Mouse (Mus musculus) CH12.LX (cell line): ENCODE measurements around the gene Glyctk. TPM values are rescaled to one million over a fixed set of nuclear protein-coding genes. Genes with fewer than 3 reads are reported as not detected.

ENCODE experiments used
- DNase-seq: peaks from one replicate; pipeline ENCODE4 v3.0.0-alpha.2; 2013; ENCODE audit errors: extremely low read depth
- H3K27ac ChIP-seq: 2 replicates; pipeline ENCODE4 v1.5.1; 2012; ENCODE audit warnings: low read depth, mild to moderate bottlenecking, control low read depth, moderate library complexity; ENCODE audit not compliant: insufficient read depth
- H3K27me3 ChIP-seq: replicated peaks from 2 replicates; pipeline ENCODE3; 2012; ENCODE audit warnings: inconsistent platforms
- H3K36me3 ChIP-seq, 2 experiments: replicated peaks in 1 of 2; 2 replicates each; pipeline versions ENCODE3 to v1.6.1; 2012; ENCODE audit warnings: inconsistent platforms in 1 of 2, low read length in 1 of 2, mild to moderate bottlenecking in 1 of 2, mixed read lengths in 1 of 2, moderate library complexity in 1 of 2; ENCODE audit not compliant: control insufficient read depth in 1 of 2, insufficient read depth in 1 of 2
- H3K4me1 ChIP-seq, 2 experiments: 2 replicates each; pipeline ENCODE4 v1.6.1; 2012; ENCODE audit warnings: inconsistent platforms in 1 of 2, moderate library complexity in 1 of 2; ENCODE audit not compliant: insufficient read depth in 2 of 2, control insufficient read depth in 1 of 2
- H3K4me2 ChIP-seq: 2 replicates; pipeline ENCODE4 v1.6.1; 2012; ENCODE audit warnings: low read depth, mild to moderate bottlenecking, control low read depth; ENCODE audit not compliant: poor library complexity, insufficient read depth, severe bottlenecking
- H3K4me3 ChIP-seq, 3 experiments: fragments of 150-350 bp in 1 of 3; sonication (generic) in 1 of 3; replicated peaks in 1 of 3; 2 replicates each; pipeline versions ENCODE3 to v1.5.1; 2011 to 2012; ENCODE audit warnings: low read depth in 2 of 3, low read length in 2 of 3, mild to moderate bottlenecking in 2 of 3, moderate library complexity in 2 of 3, control low read depth in 1 of 3, improper control_type of control experiment in 1 of 3, inconsistent platforms in 1 of 3, mixed read lengths in 1 of 3; ENCODE audit not compliant: poor library complexity in 1 of 3
- H3K79me2 ChIP-seq: replicated peaks from 2 replicates; pipeline ENCODE4 v1.6.1; 2012; ENCODE audit warnings: mild to moderate bottlenecking, moderate library complexity; ENCODE audit not compliant: control insufficient read depth, poor library complexity, insufficient read depth, severe bottlenecking; ENCODE audit errors: extremely low read depth
- H3K9ac ChIP-seq: 2 replicates; pipeline ENCODE4 v1.6.1; 2012; ENCODE audit warnings: low read depth, mild to moderate bottlenecking, control low read depth, moderate library complexity; ENCODE audit not compliant: insufficient read depth
- H3K9me3 ChIP-seq: replicated peaks from 2 replicates; pipeline ENCODE3; 2012; ENCODE audit warnings: low read length, inconsistent platforms, mixed read lengths
- BHLHE40 ChIP-seq: IDR thresholded peaks from 2 replicates; pipeline ENCODE4 v1.6.1; 2011; ENCODE audit warnings: mild to moderate bottlenecking, low read depth, low read length, improper control_type of control experiment
- CTCF ChIP-seq, 2 experiments: IDR thresholded peaks in 1 of 2; conservative IDR thresholded peaks in 1 of 2; 2 replicates each; pipeline ENCODE4 v1.5.1; 2011 to 2012; ENCODE audit warnings: low read depth in 2 of 2, low read length in 2 of 2, improper control_type of control experiment in 1 of 2, inconsistent platforms in 1 of 2, mild to moderate bottlenecking in 1 of 2, moderate library complexity in 1 of 2
- E2F4 ChIP-seq: IDR thresholded peaks from 2 replicates; pipeline ENCODE4 v1.6.1; 2011; ENCODE audit warnings: low read depth, low read length, improper control_type of control experiment; ENCODE audit not compliant: insufficient replicate concordance
- EP300 ChIP-seq: IDR thresholded peaks from 2 replicates; pipeline ENCODE4 v1.6.1; 2011; ENCODE audit warnings: low read length, improper control_type of control experiment
- ETS1 ChIP-seq: conservative IDR thresholded peaks from 2 replicates; pipeline ENCODE4 v1.6.1; 2012; ENCODE audit warnings: low read depth, mild to moderate bottlenecking, inconsistent platforms, low read length, improper control_type of control experiment, moderate library complexity
- GABPA ChIP-seq: IDR thresholded peaks from 2 replicates; pipeline ENCODE4 v1.6.1; 2012; ENCODE audit warnings: low read depth, low read length, improper control_type of control experiment, inconsistent platforms; ENCODE audit not compliant: insufficient replicate concordance
- JUND ChIP-seq: conservative IDR thresholded peaks from 2 replicates; pipeline ENCODE4 v1.6.1; 2011; ENCODE audit warnings: low read depth, low read length, improper control_type of control experiment
- MXI1 ChIP-seq: IDR thresholded peaks from 2 replicates; pipeline ENCODE4 v1.6.1; 2011; ENCODE audit warnings: mild to moderate bottlenecking, low read depth, low read length, improper control_type of control experiment
- MYC ChIP-seq: IDR thresholded peaks from 2 replicates; pipeline ENCODE4 v1.6.1; 2011; ENCODE audit warnings: low read depth, mild to moderate bottlenecking, improper control_type of control experiment, low read length
- NRF1 ChIP-seq: IDR thresholded peaks from 2 replicates; pipeline ENCODE4 v1.6.1; 2014; ENCODE audit warnings: low read depth, mild to moderate bottlenecking, inconsistent platforms, low read length, improper control_type of control experiment, moderate library complexity
- PAX5 ChIP-seq: IDR thresholded peaks from 2 replicates; pipeline ENCODE4 v1.6.1; 2012; ENCODE audit warnings: low read length, inconsistent platforms, mixed read lengths
- POLR2A ChIP-seq: IDR thresholded peaks from 2 replicates; pipeline ENCODE4 v1.6.1; 2011; ENCODE audit warnings: low read depth, mild to moderate bottlenecking, improper control_type of control experiment, low read length
- POLR2AphosphoS2 ChIP-seq: IDR thresholded peaks from 2 replicates; pipeline ENCODE4 v1.6.1; 2011; ENCODE audit warnings: low read depth, low read length, improper control_type of control experiment
- RCOR1 ChIP-seq: conservative IDR thresholded peaks from 2 replicates; pipeline ENCODE4 v1.6.1; 2012; ENCODE audit warnings: low read depth, mild to moderate bottlenecking, inconsistent platforms, low read length, improper control_type of control experiment
- SMC3 ChIP-seq: IDR thresholded peaks from 2 replicates; pipeline ENCODE4 v1.6.1; 2011; ENCODE audit warnings: low read depth, low read length, improper control_type of control experiment
- TBP ChIP-seq: conservative IDR thresholded peaks from 2 replicates; pipeline ENCODE4 v1.6.1; 2011; ENCODE audit warnings: low read depth, low read length, improper control_type of control experiment
- TCF12 ChIP-seq: IDR thresholded peaks from 2 replicates; pipeline ENCODE4 v1.6.1; 2014; ENCODE audit warnings: low read depth, mild to moderate bottlenecking, inconsistent platforms, low read length, improper control_type of control experiment
- UBTF ChIP-seq: IDR thresholded peaks from 2 replicates; pipeline ENCODE4 v1.6.1; 2012; ENCODE audit warnings: low read depth, mild to moderate bottlenecking, inconsistent platforms, low read length, improper control_type of control experiment, moderate library complexity
- USF2 ChIP-seq: conservative IDR thresholded peaks from 2 replicates; pipeline ENCODE4 v1.6.1; 2011; ENCODE audit warnings: low read depth, low read length, improper control_type of control experiment
- ZC3H11A ChIP-seq: IDR thresholded peaks from 2 replicates; pipeline ENCODE4 v1.6.1; 2012; ENCODE audit warnings: low read depth, mild to moderate bottlenecking, inconsistent platforms, low read length, improper control_type of control experiment
- ZMIZ1 ChIP-seq: IDR thresholded peaks from 2 replicates; pipeline ENCODE4 v1.6.1; 2012; ENCODE audit warnings: low read depth, mild to moderate bottlenecking, inconsistent platforms, low read length, improper control_type of control experiment
- ZNF384 ChIP-seq: IDR thresholded peaks from 2 replicates; pipeline ENCODE4 v1.6.1; 2012; ENCODE audit warnings: low read depth, low read length, improper control_type of control experiment, inconsistent platforms
- dilution Hi-C: fragments of 300-500 bp; cut with MboI; formaldehyde crosslinking; loops from 2 replicates; pipeline ENCODE4 v1.14.3; 2020; ENCODE audit warnings: low sequenced_read_pairs; ENCODE audit not compliant: extremely low pct_unique_long_range_greater_than_20kb, extremely low pct_ligation_motif_present
- in situ Hi-C: fragments of 300-500 bp; cut with MboI; formaldehyde crosslinking; loops from 3 replicates; pipeline ENCODE4 v1.14.3; 2019; ENCODE audit warnings: low sequenced_read_pairs, low pct_ligation_motif_present, low pct_unique_long_range_greater_than_20kb, mixed read lengths
- polyA plus RNA-seq: library from polyadenylated mRNA; unstranded; fragments of >175 nt; gene quantifications from 2 replicates; pipeline ENCODE4 v1.2.1, GENCODE M21; 2012; ENCODE audit warnings: low read depth; ENCODE audit not compliant: insufficient read length
- total RNA-seq, 2 experiments: library from RNA; depleted of rRNA; stranded (reverse); fragments of 300-350 nt in 1 of 2; fragments of >200 nt in 1 of 2; gene quantifications; 2 replicates each; pipeline ENCODE4 v1.2.3; 2012 to 2014

Gene Glyctk
- total and polyA plus RNA-seq, 3 experiments: 2.8 to 3.0 (median 3.0) TPM

GRCm38 (mm10) chr9:106159237-106159636 lies 1.3 kb upstream of the Glyctk start:
- Histone ChIP-seq H3K27me3 (no peaks in the 10 kb centered on the region), H3K79me2 (no peaks in the 10 kb centered on the region), H3K27ac (no peak overlapping the region), H3K9ac (0 out of 2 replicates have a peak overlapping the region, but pooled peaks have one; percentile 90), H3K4me1 (peaks cover 0 to 8% of the 10 kb centered on the region in 2 experiments; a peak in 3 of 4 replicates), H3K4me3 (peak overlapping the region in 2 of 3 experiments; percentile 71 to 90), H3K9me3 (no peaks in the 10 kb centered on the region), H3K4me2 (peak overlapping the region; percentile 80), H3K36me3 (peaks cover 0 to 22% of the 10 kb centered on the region in 2 experiments)
- no peak for DNase-seq
- in situ Hi-C loops (loop anchor here (5.0 kb wide), 1 partner anchor 53 kb away; no protein-coding TSS in a partner anchor), dilution Hi-C loops (no loop called here)
- no peak for TF ChIP-seq CTCF (conservative IDR thresholded peaks at IDR 0.05 in 1 of 2, IDR thresholded peaks at IDR 0.05 in 1 of 2; ENCODE audit: low read depth in 2 of 2, low read length in 2 of 2)
- no peak for TF ChIP-seq GABPA
- TF ChIP-seq SMC3: no peak
- no peak for TF ChIP-seq TBP
- no peak for TF ChIP-seq ZMIZ1
- TF ChIP-seq E2F4: no peak
- no peak for TF ChIP-seq POLR2A
- TF ChIP-seq RCOR1: no peak
- TF ChIP-seq TCF12: no peak
- no peak for TF ChIP-seq MYC
- TF ChIP-seq POLR2AphosphoS2: no peak
- no peak for TF ChIP-seq EP300
- TF ChIP-seq NRF1: no peak
- no peak for TF ChIP-seq PAX5

- Histone ChIP-seq H3K79me2 (no peaks in the 10 kb centered on the region), H3K36me3 (peaks cover 0 to 22% of the 10 kb centered on the region in 2 experiments), H3K4me3 (no peak overlapping the region), H3K9me3 (no peaks in the 10 kb centered on the region), H3K27me3 (peaks cover 1% of the 10 kb centered on the region), H3K9ac (no peak overlapping the region), H3K4me1 (peaks cover 0 to 8% of the 10 kb centered on the region in 2 experiments; a peak in 3 of 4 replicates), H3K27ac (no peak overlapping the region), H3K4me2 (no peak overlapping the region)
- dilution Hi-C loops (no loop called here), in situ Hi-C loops (loop anchor here (5.0 kb wide), 1 partner anchor 55 kb away; no protein-coding TSS in a partner anchor)
- TF ChIP-seq NRF1 (no peak), POLR2A (no peak), ZNF384 (no peak), ZC3H11A (no peak), MXI1 (no peak), UBTF (no peak), BHLHE40 (no peak), GABPA (no peak), USF2 (no peak), ETS1 (no peak), JUND (no peak), SMC3 (no peak), E2F4 (no peak)
- no peak for DNase-seq
These were observed 364 bp downstream of the Glyctk start for GRCm38 (mm10) chr9:106157623-106157925.
